Mouse (Mus musculus) cerebellum, adult 9-10 months (tissue): ENCODE results near the gene Golph3l.

ENCODE experiments used
- DNase-seq: peaks from one replicate; pipeline ENCODE4 v3.0.0; 2022

Golph3l gene

DNA sequence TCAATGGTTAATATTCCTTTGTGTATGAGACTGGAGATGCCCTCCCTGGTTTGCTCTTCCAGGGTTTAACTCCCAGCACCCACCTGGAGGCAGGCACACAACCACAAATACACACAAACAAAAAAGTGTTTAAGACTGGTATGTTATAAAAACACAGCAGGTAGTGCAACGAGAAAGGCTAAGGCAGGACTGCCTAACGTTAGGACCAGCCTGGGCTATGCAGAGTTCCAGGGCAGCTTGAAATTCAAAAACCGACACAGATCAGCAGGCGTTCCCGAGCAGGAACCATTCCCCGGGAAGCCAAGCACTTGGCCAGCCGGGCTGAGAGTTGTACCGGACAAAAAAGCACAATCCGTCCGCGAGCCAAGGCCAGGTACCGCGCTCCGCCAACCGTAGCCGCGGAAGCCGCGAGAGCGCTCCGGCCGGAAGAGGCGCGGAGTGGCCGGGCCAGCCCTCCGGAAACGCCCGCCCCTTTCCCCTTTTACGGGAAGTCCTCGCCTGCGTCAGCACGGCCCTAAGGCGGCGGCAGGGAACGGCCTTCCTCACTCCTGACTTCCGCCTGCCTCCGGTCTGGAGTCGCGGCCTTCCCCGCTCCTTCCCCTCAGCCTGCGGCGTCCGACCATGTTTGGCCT is 69.6 kb downstream of the Golph3l start, which contains the start of gene Mcl1:
Mcl1 (plus strand) TSS at position 553 of the 632 bp plus-strand sequence.
- peak; percentile 90 for DNase-seq

DNA sequence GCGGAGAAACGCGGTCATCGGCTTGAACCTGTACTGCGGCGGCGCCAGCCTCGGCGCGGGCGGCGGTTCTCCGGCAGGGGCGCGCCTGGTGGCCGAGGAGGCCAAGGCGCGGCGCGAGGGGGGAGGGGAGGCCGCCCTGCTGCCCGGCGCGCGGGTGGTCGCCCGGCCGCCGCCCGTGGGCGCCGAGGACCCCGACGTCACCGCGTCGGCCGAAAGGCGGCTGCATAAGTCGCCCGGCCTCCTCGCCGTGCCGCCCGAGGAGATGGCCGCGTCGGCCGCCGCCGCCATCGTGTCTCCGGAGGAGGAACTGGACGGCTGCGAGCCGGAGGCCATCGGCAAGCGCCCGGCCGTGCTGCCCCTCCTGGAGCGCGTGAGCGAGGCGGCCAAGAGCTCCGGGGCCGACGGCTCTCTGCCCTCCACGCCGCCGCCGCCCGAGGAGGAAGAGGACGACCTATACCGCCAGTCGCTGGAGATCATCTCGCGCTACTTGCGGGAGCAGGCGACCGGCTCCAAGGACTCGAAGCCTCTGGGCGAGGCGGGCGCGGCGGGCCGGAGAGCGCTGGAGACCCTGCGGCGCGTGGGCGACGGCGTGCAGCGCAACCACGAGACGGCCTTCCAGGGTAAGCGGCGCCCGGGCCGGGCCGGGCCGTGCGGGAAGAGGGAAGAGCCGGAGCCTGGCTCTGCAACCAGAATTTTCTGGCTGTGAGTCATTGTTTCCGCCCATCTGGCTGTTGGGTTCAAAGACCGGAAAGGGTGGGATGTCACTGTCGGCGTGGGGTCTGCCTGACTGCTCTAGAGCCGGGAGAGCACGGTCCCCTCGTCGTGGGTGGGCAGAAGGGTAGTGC is 70.4 kb downstream of the Golph3l start:
- peak; percentile 54 for DNase-seq

DNA sequence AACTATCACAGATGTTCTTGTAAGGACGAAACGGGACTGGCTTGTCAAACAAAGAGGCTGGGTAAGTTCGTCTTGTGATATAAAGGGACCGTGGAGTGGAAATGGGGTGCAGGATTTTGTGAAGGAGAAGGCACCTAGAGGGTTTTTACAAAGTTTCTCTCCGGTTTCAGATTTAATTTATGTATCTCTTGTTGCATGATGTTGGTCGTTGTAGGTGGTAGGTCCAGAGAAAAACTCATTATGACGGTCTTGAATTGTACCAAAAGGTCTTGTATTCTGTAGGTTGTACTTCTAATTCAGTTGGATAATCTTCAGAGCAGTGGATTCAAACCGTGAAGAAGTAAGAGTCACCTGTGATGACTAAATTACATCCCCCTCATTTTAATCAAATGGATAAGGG is 71.2 kb downstream of the Golph3l start:
- no peak for DNase-seq

DNA sequence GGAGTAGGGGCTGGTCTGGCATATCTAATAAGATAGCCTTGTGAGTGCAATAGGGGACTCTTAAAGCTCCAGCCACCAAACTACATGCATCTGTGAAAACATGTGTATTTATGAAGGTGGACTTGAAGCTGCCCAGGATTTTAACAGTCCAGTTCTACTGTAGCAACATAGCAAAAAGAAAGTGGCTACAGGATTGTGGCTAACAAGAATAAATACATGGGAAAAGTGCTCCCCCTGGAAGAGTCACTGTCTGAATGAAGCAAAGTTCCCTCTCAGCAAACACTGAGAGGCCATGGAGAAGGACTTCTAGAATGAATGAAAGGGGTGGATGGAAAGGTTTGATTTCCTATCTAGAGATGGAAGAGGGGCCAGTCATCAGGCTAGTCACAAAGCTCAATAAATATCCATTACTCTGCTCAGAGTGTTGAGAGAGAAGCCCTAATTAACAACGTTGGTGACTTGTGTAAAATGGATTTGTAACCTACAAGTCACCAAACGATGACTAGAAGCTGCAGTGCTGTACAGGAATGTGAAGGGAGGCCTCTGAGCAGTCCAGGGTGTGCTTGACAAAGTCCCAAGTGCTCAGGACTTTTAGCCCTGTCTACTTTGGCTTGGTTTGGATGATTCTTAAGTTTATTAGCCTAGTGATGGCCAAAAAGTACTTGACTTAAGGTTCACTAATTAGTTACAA is 72.2 kb downstream of the Golph3l start:
- DNase-seq, result no peak

DNA sequence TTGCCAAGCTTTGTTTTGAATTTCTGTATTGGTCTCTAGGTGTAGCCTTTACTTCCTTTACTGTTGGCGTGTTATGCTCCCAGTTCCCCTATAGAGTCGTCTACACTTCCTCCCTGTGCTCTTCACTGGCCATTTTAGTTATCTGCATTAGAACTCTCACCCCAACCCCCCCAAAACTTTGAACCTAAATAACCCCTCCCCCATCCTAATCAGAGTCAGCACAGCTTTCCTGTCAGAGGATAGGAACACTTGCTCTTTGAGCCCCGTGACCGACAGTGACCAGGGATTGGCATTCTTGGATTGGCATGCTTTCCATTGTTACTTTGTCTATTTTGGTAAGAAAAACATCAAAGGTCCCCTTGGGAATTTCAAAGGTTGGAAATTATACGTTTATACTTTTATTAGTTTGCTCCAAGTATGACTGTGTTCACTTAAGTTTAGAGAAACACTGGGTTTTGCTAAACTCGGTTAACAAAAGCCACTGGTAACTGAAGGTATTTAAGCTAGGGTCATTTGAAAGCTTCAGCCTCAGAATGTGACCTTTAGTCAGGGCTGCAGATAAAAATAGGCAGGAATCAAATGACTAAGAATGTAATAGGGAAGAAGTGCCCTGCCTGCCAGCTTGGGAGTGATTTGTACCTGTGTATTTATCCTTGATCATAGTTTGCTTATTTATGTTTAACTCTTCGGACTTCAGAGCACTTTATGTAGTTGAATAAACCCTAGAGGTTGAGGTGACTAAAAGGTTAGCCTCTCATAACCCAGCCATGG is 73.4 kb downstream of the Golph3l start:
- DNase-seq, result no peak

DNA sequence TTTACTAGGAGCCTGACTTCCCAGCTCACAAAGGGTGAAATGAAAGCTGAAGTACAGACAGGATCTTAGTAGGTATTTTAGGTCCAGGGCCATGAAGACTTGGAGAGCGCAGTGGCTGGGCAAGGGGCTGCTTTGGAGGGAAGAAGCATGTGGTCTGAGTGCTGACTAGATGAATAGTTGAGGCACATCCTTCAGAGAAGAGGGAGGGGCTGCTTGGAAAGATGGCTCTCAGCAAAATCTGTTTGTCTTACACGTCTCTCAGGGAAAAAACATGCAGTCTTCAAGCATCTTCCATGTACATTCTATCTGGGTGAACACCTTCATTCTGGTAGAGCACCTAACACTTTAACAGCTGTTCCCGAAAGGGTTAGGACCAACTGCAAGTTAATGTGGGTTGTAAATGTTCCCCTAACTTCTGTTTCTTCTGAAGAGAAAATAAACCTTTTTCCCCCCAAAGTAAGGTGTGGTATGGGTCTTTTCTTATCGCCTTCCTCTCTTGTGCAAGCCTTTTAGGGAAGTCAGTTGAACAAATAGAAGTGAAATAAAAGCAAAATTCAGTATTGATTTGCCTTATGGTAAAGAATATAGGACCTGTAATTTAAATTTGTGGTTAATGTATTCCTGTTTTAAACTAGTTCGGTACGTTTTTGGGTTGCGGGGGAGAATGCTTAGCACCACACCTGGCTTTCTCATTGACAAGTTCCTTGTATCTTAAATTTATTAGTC is 74.2 kb downstream of the Golph3l start:
- DNase-seq, result no peak

DNA sequence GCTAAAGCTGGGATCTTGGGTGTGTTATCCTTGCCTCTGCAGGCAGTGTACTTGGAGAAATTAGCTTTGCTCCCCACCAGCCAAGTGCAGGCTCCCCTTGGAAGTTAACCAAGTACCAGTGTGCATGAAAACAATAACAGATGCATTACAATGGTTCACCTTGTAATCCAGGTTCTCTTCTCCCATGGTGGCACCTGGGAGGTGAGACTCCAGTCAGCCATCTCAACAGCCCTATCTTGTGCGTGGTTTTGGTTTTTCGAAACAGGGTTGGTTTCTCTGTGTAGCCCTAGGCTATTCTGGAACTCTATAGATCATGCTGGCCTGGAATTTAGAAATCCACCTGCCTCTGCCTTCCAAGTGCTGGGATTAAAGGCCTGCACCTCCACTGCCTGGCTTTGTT is 74.8 kb downstream of the Golph3l start:
- no peak for DNase-seq

DNA sequence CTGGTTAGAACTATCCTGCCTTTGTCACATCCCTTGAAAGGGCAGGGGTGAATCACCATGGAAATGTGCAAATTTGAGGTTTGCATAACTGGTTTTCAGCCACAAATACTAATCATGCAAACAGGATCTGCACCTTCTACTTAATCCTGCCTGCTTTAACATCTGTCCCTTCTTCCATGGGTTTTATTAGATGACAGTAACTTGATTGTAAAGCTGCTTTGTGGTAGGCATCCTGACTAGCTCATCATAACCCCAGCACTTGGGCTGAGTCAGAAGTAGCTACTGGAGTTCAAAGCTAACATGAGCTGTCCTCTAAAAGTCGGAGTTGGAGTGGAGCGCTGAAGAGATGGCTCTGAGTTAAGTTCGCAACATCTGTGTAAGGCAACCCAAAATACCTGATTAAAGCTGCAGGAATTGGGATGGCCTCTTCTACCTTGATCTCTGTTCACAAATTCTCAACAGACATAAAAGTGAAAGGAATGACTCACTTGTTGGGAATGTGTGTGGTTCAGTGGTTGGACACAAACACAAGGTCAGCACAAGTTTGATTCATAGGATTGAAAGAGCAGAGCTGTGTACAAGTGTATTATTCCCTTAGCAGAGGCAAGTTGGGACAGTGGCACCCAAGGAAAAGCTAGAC is 75.4 kb downstream of the Golph3l start:
- DNase-seq, result no peak

DNA sequence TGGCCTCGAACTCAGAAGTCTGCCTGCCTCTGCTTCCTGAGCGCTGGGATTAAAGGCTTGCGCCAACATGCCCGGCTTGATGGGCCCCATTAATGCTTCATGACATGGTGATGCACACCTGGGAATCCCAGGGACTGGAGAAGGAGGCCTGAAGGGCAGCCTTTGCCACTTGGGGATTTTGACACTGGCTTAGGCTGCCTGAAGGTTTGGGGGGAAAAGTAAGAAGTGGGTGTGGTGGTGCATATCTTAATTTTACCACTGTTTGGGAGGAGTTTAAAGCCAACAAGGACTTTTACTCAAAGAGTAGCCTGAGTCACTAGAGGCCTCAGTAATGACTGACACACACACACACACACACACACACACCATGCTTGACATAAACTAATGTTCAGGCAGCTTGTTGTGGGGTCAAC is 76.2 kb downstream of the Golph3l start:
- DNase-seq, result no peak

DNA sequence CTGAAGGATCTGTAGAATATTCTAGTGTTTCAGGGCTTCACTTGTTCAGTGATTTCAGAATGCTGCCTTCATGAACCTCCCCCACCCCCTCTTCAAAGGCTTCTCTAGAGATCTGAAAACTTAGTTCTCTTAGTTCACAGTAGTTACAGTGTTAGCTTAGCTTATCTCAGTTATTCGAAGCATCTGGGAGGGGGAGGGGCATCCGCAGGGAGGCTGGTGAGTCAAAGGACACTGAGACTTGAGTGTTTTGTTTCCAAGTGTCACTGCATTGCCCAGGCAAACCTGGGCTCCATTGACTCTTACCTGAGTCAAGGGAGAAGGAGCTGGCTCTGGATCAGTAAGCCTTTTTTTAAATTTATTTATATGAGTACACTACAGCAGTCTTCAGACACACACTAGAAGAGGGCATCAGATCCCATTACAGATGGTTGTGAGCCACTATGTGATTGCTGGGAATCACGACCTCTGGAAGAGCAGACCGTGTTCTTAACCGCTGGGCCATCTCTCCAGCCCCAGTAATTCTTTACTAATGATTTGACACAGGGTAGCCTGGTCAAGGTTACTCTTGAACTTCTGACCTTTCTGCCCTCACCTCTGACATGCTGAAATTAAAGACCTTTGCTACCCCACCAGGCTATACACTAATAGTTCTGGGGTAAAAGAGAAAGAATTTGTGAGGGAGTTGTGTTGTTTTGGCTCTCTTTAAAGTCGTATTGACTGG is 77.5 kb downstream of the Golph3l start:
- no peak for DNase-seq

DNA sequence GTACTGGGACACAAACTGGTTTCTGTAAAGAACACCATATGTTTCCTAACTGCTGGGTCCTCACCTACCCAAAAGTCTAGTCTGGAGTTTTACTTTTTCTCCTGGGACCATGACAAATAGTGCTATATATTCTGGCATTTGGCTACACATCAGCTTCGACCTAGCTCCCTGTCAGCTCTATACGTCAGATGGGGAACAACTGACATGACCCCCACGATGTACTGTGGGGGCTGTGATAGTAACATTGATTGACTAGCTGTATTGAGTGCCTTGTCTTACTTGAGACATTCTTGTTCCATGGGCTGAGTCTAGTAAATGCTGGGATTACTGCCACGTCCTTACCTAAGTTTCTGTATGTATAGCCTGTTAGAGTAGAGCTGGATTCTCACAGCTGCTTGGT is 78.8 kb downstream of the Golph3l start:
- no peak for DNase-seq

DNA sequence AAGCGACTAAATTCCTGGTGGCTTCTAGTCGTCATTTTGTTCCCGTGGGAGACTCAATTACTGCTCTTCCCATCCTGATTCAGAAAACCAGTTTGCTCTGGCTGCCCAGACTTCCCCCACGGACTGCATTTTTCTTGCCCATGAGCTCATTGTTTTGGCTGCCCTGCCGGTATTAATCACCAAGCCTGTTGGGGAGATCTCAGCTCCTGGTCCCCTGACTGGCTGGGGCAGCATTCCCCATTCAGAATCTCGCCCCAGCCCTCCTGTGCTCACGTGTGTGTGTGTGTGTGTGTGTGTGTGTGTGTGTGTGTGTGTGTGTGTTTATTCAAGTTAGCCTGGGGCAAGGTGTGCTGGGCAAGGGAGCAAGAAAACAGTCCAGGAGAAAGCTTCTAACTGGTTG is 79.3 kb downstream of the Golph3l start:
- no peak for DNase-seq
